ENCODE assay signal across 45 mouse cellular contexts in the genomic region with DNA sequence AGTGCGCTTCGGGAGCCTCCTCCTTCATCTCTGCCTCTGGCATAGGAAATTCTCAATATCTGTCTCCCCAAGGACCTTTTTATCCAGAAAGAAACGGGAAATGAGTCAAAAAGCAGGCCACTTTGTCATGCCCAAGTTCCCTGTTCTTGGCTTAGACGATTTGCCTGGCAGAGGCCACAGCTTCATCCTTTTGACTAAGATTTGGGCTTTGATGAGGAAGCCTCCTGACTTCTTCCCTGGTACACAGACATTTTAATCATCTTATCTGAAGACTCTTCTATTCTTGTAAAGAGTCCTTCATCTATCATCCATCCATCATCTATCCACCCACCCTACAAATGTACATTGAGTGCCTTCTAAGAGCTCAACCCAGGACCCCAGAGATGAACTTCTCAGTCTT. TPM values are rescaled to one million over a fixed set of nuclear protein-coding genes. Genes with fewer than 3 reads are reported as not detected.
"Had no signal": no experiment of that assay in that cellular context is flagged by ENCODE, and none has a peak within 500 bp of the region (broad histone marks: within the 10 kb centered on the region; RNA-seq: fewer than 3 reads in every experiment).

TSS of gene Cd207 (minus strand) at position 101 of the 400 bp plus-strand sequence.

- H3K36me3 ChIP-seq: limb, embryonic 10.5 days; limb, embryonic 12.5 days; limb, embryonic 13.5 days; limb, embryonic 15.5 days; liver, embryonic 12.5 days; liver, embryonic 13.5 days; liver, embryonic 15.5 days; lung, embryonic 15.5 days; midbrain, embryonic 10.5 days; midbrain, embryonic 12.5 days; midbrain, embryonic 13.5 days; midbrain, embryonic 15.5 days; neural tube, embryonic 12.5 days had no signal

- DNase-seq: left cerebral cortex, postnatal 4 days; liver, embryonic 13.5 days; liver, postnatal 0 days; lung, adult 18-20 months; lung, adult 2 months; lung, embryonic 14.5 days; lung, postnatal 10 days; lung, postnatal 14 days; lung, postnatal 36 days; lung, postnatal 4 days; midbrain, embryonic 14.5 days had no signal

- H3K4me3 ChIP-seq: left cerebral cortex, adult 2 months; limb, embryonic 10.5 days; limb, embryonic 12.5 days; limb, embryonic 13.5 days; limb, embryonic 15.5 days; liver, embryonic 12.5 days; liver, embryonic 13.5 days; liver, embryonic 15.5 days; lung, embryonic 15.5 days; megakaryocyte, embryonic 14.5 days; midbrain, embryonic 10.5 days; midbrain, embryonic 12.5 days; midbrain, embryonic 13.5 days; midbrain, embryonic 15.5 days; myocyte; neural tube, embryonic 12.5 days had no signal

- H3K9ac ChIP-seq: limb, embryonic 12.5 days; limb, embryonic 13.5 days; limb, embryonic 15.5 days; liver, embryonic 12.5 days; liver, embryonic 13.5 days; liver, embryonic 14.5 days; liver, embryonic 15.5 days; liver, postnatal 0 days; lung, embryonic 14.5 days; lung, embryonic 15.5 days; midbrain, embryonic 12.5 days; midbrain, embryonic 13.5 days; midbrain, embryonic 15.5 days; neural tube, embryonic 12.5 days had no signal

- H3K4me1 ChIP-seq: limb, embryonic 10.5 days; limb, embryonic 12.5 days; limb, embryonic 13.5 days; limb, embryonic 15.5 days; liver, embryonic 12.5 days; liver, embryonic 13.5 days; liver, embryonic 15.5 days; lung, embryonic 15.5 days; megakaryocyte, embryonic 14.5 days; midbrain, embryonic 10.5 days; midbrain, embryonic 12.5 days; midbrain, embryonic 13.5 days; midbrain, embryonic 15.5 days; neural tube, embryonic 12.5 days had no signal

- H3K27me3 ChIP-seq: midbrain, embryonic 15.5 days had no signal

- H3K27ac ChIP-seq: left cerebral cortex, adult 2 months; limb, embryonic 10.5 days; limb, embryonic 12.5 days; limb, embryonic 13.5 days; limb, embryonic 15.5 days; liver, embryonic 12.5 days; liver, embryonic 13.5 days; liver, embryonic 14.5 days; liver, embryonic 15.5 days; lung, embryonic 15.5 days; macrophage; midbrain, embryonic 10.5 days; midbrain, embryonic 12.5 days; midbrain, embryonic 13.5 days; midbrain, embryonic 15.5 days; neural tube, embryonic 12.5 days had no signal

RNA-seq across cellular contexts. Expression of gene Cd207, which starts in this region (rescaled TPM):
- total RNA-seq: left cerebral cortex, adult 2 months; left cerebral cortex, postnatal 10 days; left cerebral cortex, postnatal 14 days; left cerebral cortex, postnatal 25 days; left cerebral cortex, postnatal 36 days; left cerebral cortex, postnatal 4 days; megakaryocyte progenitor cell, adult 5-6 weeks; megakaryocyte, adult 5-6 weeks; megakaryocyte-erythroid progenitor cell, adult 5-6 weeks; monocyte, adult 5-6 weeks had no signal
- polyA plus RNA-seq: limb, embryonic 10.5 days; limb, embryonic 11.5 days; limb, embryonic 12.5 days; limb, embryonic 13.5 days; limb, embryonic 14.5 days; limb, embryonic 15.5 days; liver, embryonic 11.5 days; lung, embryonic 14.5 days; lung, embryonic 15.5 days; lung, embryonic 16.5 days; lung, postnatal 0 days; macrophage; midbrain, embryonic 10.5 days; midbrain, embryonic 11.5 days; midbrain, embryonic 12.5 days; midbrain, embryonic 13.5 days; midbrain, embryonic 14.5 days; midbrain, embryonic 15.5 days; midbrain, embryonic 16.5 days; midbrain, postnatal 0 days; myocyte; neural tube, embryonic 11.5 days; neural tube, embryonic 12.5 days had no signal
